Mouse (Mus musculus): Measurements from ENCODE around the gene Col9a1.

The Col9a1 gene

DNA sequence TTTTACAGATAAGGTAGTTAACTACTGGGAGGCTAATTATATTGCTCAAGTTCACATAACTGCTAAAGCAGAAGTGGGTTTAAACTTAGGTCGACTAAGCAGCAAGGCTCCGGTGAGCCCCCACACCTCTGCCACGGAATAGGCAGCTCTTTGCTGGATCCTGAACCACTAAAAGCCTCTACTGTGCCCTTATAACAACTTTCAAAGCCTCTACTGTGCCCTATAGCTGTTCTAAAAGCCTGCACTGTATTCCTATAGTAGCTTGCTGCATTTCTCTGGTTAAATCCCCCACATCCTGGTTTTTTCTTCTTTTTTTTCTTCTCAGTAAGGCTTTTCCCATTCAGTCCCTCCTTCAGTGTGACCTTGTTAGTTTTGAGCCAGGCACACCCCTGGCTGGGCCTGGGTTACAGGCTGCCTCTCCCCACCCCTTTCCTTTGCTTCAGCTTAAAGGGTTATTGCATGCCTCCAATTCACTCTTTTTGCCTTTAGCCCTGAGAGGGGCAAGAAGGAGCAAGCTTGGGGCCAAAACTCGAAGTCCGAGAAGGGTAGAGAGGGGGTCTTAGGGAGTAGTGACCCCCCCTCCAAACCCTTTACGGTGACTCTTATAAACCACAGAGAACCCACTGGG, at the start of gene Col9a1:
Col9a1 (plus strand) TSS at position 387 of the 628 bp plus-strand sequence.
- in situ Hi-C loops (cut with MboI; ENCODE audit: low pct_unique_long_range_greater_than_20kb in 1 of 2, low sequenced_read_pairs in 2 of 2, unreplicated experiment in 1 of 2), result no loop called here

GRCm38 (mm10) chr1:24127866-24128265, 49.5 kb upstream of the Col9a1 start:
- in situ Hi-C loops (cut with MboI; ENCODE audit: low pct_unique_long_range_greater_than_20kb in 1 of 2, low sequenced_read_pairs in 2 of 2, unreplicated experiment in 1 of 2), result no loop called here

GRCm38 (mm10) chr1:24133853-24134252, 43.6 kb upstream of the Col9a1 start:
- in situ Hi-C loops (cut with MboI; ENCODE audit: low pct_unique_long_range_greater_than_20kb in 1 of 2, low sequenced_read_pairs in 2 of 2, unreplicated experiment in 1 of 2), result no loop called here

DNA sequence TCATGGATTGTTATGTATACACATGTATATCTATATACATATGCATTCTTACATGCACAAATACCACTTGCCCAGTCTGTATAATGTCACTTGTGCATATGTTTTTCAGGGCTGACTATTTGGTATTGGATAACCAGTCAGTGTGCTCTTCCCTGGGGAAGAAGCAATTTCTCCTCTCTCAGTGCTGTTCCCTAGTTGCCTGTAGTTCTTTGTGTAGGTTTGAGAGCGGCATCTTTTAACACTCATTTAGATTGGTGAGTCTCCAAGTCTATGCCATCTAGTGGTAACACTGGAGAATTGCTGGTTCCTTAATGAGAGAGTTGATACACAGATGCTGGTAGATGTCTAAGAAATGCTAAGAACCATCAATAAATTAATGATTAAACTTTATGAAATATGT, 42.6 kb upstream of the Col9a1 start:
- in situ Hi-C loops (cut with MboI; ENCODE audit: low pct_unique_long_range_greater_than_20kb in 1 of 2, low sequenced_read_pairs in 2 of 2, unreplicated experiment in 1 of 2), result no loop called here

DNA sequence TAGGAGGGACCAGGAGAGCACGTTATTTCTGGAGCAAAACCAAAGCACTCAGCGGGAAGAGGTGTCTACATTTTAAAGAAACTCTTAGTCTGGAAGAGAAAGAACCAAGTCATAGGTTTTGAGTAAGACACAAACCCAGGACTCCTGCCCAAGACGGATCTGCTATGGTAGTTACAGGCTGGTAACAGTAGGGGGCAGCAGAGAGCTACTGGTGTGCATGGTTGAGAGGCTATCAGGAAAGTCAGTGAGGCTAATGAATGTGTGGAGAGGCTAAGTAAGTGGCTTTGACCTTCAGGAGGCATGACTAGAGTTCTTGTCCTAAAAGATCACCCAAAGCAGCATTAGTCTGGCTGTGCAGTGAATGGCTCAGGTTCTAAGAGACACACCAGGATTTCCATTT, 40.3 kb upstream of the Col9a1 start:
- in situ Hi-C loops (cut with MboI; ENCODE audit: low pct_unique_long_range_greater_than_20kb in 1 of 2, low sequenced_read_pairs in 2 of 2, unreplicated experiment in 1 of 2), result no loop called here

GRCm38 (mm10) chr1:24140555-24140954, 36.9 kb upstream of the Col9a1 start:
- in situ Hi-C loops (cut with MboI; ENCODE audit: low pct_unique_long_range_greater_than_20kb in 1 of 2, low sequenced_read_pairs in 2 of 2, unreplicated experiment in 1 of 2), result no loop called here

GRCm38 (mm10) chr1:24143504-24143903, 33.9 kb upstream of the Col9a1 start:
- in situ Hi-C loops (cut with MboI; ENCODE audit: low pct_unique_long_range_greater_than_20kb in 1 of 2, low sequenced_read_pairs in 2 of 2, unreplicated experiment in 1 of 2), result no loop called here

- in situ Hi-C loops (cut with MboI; ENCODE audit: low pct_unique_long_range_greater_than_20kb in 1 of 2, low sequenced_read_pairs in 2 of 2, unreplicated experiment in 1 of 2), result loop anchor here in 1 of 2 experiments (25.0 kb wide), 1 partner anchor 320 kb away; no protein-coding TSS in a partner anchor
These were observed 19.7 kb upstream of the Col9a1 start for GRCm38 (mm10) chr1:24157751-24158150.

DNA sequence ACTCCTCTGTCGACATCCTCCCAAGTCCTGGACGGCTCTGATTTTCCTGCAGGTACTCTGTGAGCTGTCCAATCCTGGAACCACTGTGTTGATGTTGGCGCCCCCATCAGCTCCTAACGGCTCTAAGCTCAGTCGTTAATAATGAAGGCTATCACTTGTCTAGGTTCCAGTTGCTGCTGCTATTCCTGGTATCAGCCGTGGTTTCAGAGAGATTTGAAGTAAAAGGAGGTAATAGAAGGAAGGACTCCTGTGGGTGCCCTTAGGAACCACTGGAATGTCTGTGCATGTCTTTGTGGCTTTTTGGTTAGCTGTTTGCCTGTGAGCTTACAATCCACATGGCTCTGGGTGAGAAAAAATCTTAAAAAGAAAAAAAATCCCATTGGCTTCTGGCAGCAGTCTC, 8.0 kb upstream of the Col9a1 start:
- in situ Hi-C loops (cut with MboI; ENCODE audit: low pct_unique_long_range_greater_than_20kb in 1 of 2, low sequenced_read_pairs in 2 of 2, unreplicated experiment in 1 of 2), result loop anchor here in 1 of 2 experiments (25.0 kb wide), 1 partner anchor 332 kb away; no protein-coding TSS in a partner anchor

GRCm38 (mm10) chr1:24171205-24171866, 6.1 kb upstream of the Col9a1 start:
- in situ Hi-C loops (cut with MboI; ENCODE audit: low pct_unique_long_range_greater_than_20kb in 1 of 2, low sequenced_read_pairs in 2 of 2, unreplicated experiment in 1 of 2), result loop anchor here in 1 of 2 experiments (25.0 kb wide), 1 partner anchor 334 kb away; no protein-coding TSS in a partner anchor

- in situ Hi-C loops (cut with MboI; ENCODE audit: low pct_unique_long_range_greater_than_20kb in 1 of 2, low sequenced_read_pairs in 2 of 2, unreplicated experiment in 1 of 2), result loop anchor here in 1 of 2 experiments (25.0 kb wide), 1 partner anchor 335 kb away; no protein-coding TSS in a partner anchor
These were observed 5.5 kb upstream of the Col9a1 start for GRCm38 (mm10) chr1:24171898-24172297.

DNA sequence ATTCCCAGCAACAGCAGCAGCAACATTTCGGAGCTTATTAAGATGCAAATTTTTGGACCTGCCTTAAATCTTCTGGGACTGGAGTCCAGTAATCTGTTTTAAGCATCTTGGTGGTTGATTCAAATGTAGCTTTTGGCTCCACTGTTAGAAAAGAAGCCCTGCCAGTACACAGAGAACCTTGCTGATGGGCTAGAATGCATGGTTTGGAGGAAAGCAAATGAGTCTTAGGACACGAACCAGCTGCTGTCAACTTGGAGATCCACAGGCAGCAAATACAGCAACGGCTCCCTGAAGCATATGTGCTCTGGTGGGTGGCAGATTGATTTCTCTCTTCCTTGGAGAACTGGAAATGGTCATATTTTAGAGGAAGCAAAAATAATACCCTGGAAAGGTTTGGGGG, 4.8 kb upstream of the Col9a1 start:
- in situ Hi-C loops (cut with MboI; ENCODE audit: low pct_unique_long_range_greater_than_20kb in 1 of 2, low sequenced_read_pairs in 2 of 2, unreplicated experiment in 1 of 2), result loop anchor here in 1 of 2 experiments (25.0 kb wide), 1 partner anchor 335 kb away; no protein-coding TSS in a partner anchor

GRCm38 (mm10) chr1:24175761-24176160, 1.6 kb upstream of the Col9a1 start:
- in situ Hi-C loops (cut with MboI; ENCODE audit: low pct_unique_long_range_greater_than_20kb in 1 of 2, low sequenced_read_pairs in 2 of 2, unreplicated experiment in 1 of 2), result no loop called here

DNA sequence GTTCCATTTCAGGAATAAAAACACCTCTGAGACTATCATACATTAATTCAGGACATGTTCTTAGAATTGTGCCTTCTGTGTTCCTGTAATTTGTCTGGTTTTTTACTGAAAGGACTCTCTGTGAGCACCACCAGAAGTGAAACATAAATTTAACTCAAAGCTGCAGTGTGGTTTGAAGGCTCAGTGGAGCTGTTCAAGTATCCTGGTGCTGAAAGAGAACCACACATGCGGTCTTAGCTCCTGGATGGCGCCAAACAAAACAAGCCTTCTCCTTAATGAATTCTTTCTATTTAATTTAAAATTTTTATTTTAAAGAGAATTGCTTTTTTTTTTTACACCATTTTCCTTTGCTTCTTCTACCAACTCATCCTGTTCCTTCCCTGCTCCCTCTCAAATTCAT, 2.4 kb downstream of the Col9a1 start:
- in situ Hi-C loops (cut with MboI; ENCODE audit: low pct_unique_long_range_greater_than_20kb in 1 of 2, low sequenced_read_pairs in 2 of 2, unreplicated experiment in 1 of 2), result no loop called here

DNA sequence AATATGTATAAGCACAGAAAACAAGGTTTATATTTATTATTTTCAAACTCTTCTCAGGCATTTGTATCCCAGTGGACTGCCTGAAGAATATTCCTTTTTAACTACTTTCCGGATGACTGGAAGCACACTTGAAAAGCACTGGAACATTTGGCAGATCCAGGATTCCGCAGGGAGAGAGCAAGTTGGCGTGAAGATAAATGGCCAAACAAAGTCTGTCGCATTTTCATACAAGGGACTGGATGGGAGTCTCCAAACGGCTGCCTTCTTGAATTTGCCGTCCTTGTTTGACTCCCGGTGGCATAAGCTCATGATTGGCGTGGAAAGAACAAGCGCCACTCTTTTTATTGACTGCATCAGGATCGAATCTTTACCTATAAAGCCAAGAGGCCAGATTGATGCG, 7.6 kb downstream of the Col9a1 start:
- in situ Hi-C loops (cut with MboI; ENCODE audit: low pct_unique_long_range_greater_than_20kb in 1 of 2, low sequenced_read_pairs in 2 of 2, unreplicated experiment in 1 of 2), result no loop called here

DNA sequence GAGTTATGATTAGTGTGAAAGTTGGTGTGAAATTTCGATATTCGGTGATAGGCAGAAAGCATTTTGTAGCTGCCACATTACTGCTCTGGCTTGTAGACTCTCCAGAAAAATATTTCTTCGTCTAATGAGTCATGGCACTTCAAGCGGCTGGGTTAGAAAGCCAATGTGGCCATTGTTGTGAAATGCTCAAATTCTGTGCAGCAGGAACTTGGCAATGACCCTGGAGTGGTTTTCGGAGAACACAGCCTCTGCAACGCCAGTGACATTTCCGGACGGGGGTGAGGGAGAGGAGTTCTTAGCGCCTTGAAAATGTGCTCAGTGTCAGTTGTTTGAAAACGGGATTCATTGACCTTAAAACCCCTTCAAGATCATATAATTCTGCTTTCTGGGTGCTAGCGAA, 9.6 kb downstream of the Col9a1 start:
- in situ Hi-C loops (cut with MboI; ENCODE audit: low pct_unique_long_range_greater_than_20kb in 1 of 2, low sequenced_read_pairs in 2 of 2, unreplicated experiment in 1 of 2), result no loop called here

- in situ Hi-C loops (cut with MboI; ENCODE audit: low pct_unique_long_range_greater_than_20kb in 1 of 2, low sequenced_read_pairs in 2 of 2, unreplicated experiment in 1 of 2), result no loop called here
These were observed 14.3 kb downstream of the Col9a1 start for GRCm38 (mm10) chr1:24191668-24192067.

- in situ Hi-C loops (cut with MboI; ENCODE audit: low pct_unique_long_range_greater_than_20kb in 1 of 2, low sequenced_read_pairs in 2 of 2, unreplicated experiment in 1 of 2), result no loop called here
These were observed 16.7 kb downstream of the Col9a1 start for GRCm38 (mm10) chr1:24194111-24194510.

DNA sequence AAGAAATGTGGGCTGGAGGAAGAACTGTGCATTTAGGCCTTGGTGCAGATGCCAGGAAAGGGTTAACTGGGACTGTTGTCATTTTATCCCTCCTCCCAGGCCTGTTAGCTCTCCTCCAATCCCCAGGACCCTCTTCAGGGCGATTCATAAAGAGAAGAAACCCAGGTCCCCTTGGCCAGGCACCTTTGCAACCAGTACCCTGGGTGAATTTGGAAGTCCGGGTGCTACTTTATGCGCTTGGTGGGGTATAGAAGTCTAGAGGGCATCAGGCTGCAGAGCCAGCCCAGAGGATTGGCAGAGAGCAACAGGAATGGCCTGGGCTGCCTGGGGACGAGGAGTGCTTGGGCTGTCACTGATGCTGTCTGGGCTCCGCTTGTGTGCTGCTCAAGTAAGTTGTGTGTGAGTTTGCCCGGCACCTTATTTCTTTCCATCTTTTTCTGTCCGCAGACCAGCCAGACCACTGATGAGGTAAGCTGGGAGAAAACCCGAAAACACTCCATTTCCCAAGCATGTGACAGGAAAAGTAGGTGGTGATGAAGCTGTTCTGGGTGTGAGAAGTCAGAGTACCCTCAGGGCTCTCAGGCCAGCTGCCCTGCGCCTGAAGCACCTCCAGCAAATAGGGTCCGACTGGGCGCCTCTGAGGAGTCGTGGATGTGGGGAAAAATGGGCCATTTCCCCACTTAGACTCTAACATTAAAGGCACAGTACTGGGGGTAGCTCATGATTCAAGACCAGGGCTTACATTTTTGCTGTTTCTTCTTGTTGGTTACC, 17.8 kb downstream of the Col9a1 start:
- in situ Hi-C loops (cut with MboI; ENCODE audit: low pct_unique_long_range_greater_than_20kb in 1 of 2, low sequenced_read_pairs in 2 of 2, unreplicated experiment in 1 of 2), result no loop called here

Data from mouse embryonic stem cell (cell line).